Mouse (Mus musculus) megakaryocyte, embryonic 14.5 days (primary cell): Measurements from ENCODE around the gene Pcdh7.

Experiments used
- FLI1 ChIP-seq: IDR thresholded peaks from 2 replicates; pipeline ENCODE4 v1.6.1; 2012; ENCODE audit warnings: low read length, inconsistent platforms, mixed read lengths
- GATA1 ChIP-seq: IDR thresholded peaks from 3 replicates; pipeline ENCODE4 v1.6.1; 2012; ENCODE audit warnings: mixed read lengths, low read length, inconsistent platforms, borderline replicate concordance

- no peak for TF ChIP-seq GATA1
- no peak for TF ChIP-seq FLI1
These were observed 2.6 kb downstream of the Pcdh7 start for GRCm38 (mm10) chr5:57720206-57720880.
